Mouse (Mus musculus): ENCODE data around the gene Pld1. TPM values are rescaled to one million over a fixed set of nuclear protein-coding genes. Genes with fewer than 3 reads are reported as not detected.

Pld1 gene
- polyA plus RNA-seq, 1 experiment = not detected

GRCm38 (mm10) chr3:28028456-28028855 lies 90.0 kb downstream of the Pld1 start:
- TF ChIP-seq GATA1 (IDR thresholded peaks at IDR 0.05; ENCODE audit: low read length) (no peak), TAL1 (IDR thresholded peaks at IDR 0.05; ENCODE audit: low read length) (no peak)
- Histone ChIP-seq H3K36me3 (ENCODE audit: control insufficient read depth) (no peaks in the 10 kb centered on the region), H3K4me1 (ENCODE audit: control insufficient read depth) (no peaks in the 10 kb centered on the region), H3K4me3 (replicated peaks) (no peak overlapping the region), H3K27me3 (ENCODE audit: control insufficient read depth) (no peaks in the 10 kb centered on the region), H3K9me3 (ENCODE audit: control insufficient read depth, low read length) (no peaks in the 10 kb centered on the region)

- H3K36me3 ChIP-seq (ENCODE audit: control insufficient read depth) = no peaks in the 10 kb centered on the region
- no peak overlapping the region for H3K4me3 ChIP-seq (replicated peaks)
- H3K4me1 ChIP-seq (ENCODE audit: control insufficient read depth) = no peaks in the 10 kb centered on the region
- no peaks in the 10 kb centered on the region for H3K27me3 ChIP-seq (ENCODE audit: control insufficient read depth)
- no peaks in the 10 kb centered on the region for H3K9me3 ChIP-seq (ENCODE audit: control insufficient read depth, low read length)
- no peak for TF ChIP-seq GATA1 (IDR thresholded peaks at IDR 0.05; ENCODE audit: low read length)
- TF ChIP-seq TAL1 (IDR thresholded peaks at IDR 0.05; ENCODE audit: low read length) = no peak
Observed at GRCm38 (mm10) chr3:28030860-28031259, 92.4 kb downstream of the Pld1 start.

DNA sequence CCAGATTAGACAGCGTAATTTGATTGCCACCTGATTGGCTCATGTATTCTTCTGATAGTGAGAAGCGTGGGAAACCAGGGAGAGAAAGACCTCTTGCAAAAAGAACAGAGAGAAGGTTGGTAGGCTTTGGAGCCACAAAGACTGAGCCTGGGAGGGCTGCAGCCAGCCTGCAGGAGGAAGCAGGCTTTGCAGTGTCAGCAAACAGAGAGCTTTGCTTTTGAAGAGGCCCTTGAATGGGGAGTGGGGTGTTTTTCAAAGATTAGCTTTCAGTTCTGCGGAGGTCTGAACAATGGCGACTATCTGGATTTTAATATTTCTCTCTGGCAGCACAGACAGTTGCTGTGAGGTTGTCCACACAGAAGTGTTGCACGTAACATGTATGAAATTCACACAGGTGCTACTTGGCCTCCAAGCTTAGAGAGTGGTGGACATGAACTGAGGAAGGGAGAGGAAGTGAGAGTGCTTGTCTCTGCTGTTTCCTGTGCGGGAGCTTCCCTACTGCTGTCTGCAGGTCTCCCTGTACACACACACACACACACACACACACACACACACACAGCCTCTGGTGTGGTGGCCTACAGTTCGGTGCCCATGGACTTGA lies 93.2 kb downstream of the Pld1 start:
- no peaks in the 10 kb centered on the region for H3K27me3 ChIP-seq (ENCODE audit: control insufficient read depth)
- H3K9me3 ChIP-seq (ENCODE audit: control insufficient read depth, low read length) = no peaks in the 10 kb centered on the region
- no peaks in the 10 kb centered on the region for H3K36me3 ChIP-seq (ENCODE audit: control insufficient read depth)
- no peak overlapping the region for H3K4me3 ChIP-seq (replicated peaks)
- TF ChIP-seq TAL1 (IDR thresholded peaks at IDR 0.05; ENCODE audit: low read length) = no peak
- TF ChIP-seq GATA1 (IDR thresholded peaks at IDR 0.05; ENCODE audit: low read length) = no peak
- H3K4me1 ChIP-seq (ENCODE audit: control insufficient read depth) = no peaks in the 10 kb centered on the region

GRCm38 (mm10) chr3:28033898-28034297 lies 95.4 kb downstream of the Pld1 start:
- Histone ChIP-seq H3K4me1 (ENCODE audit: control insufficient read depth) (no peaks in the 10 kb centered on the region), H3K36me3 (ENCODE audit: control insufficient read depth) (no peaks in the 10 kb centered on the region), H3K4me3 (replicated peaks) (no peak overlapping the region), H3K9me3 (ENCODE audit: control insufficient read depth, low read length) (no peaks in the 10 kb centered on the region), H3K27me3 (ENCODE audit: control insufficient read depth) (no peaks in the 10 kb centered on the region)
- no peak for TF ChIP-seq TAL1 (IDR thresholded peaks at IDR 0.05; ENCODE audit: low read length)
- TF ChIP-seq GATA1 (IDR thresholded peaks at IDR 0.05; ENCODE audit: low read length) = no peak

DNA sequence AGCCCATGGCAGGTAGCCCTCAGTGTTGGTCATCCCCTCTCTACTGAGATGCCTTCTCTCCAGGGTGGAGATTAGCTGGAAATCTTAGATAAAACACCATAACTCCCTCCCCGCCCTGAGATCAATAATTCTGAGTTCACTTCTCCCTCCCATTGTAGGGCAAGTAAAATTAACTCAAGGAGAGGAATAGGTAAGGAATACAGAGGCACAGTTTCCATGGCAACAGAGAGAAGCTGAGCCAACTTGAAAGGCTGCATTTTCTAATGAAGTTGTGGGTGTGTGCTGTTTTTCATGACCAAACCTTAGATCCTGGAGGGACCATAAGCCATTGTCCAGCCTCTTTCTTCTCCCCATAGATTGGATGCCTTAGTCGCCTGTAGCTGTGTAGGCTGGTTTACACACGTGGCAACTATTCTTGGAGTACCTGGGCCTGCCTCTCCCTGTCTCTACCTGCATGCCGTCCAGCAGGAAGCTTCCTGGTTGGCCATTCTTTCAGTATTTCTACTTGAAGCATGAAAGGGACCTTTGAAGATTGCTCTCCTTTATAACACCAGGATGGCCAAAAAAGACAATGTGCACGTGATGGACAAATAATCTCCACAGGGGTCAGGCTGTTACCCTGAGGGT lies 96.3 kb downstream of the Pld1 start:
- Histone ChIP-seq H3K9me3 (ENCODE audit: control insufficient read depth, low read length) (no peaks in the 10 kb centered on the region), H3K4me1 (ENCODE audit: control insufficient read depth) (no peaks in the 10 kb centered on the region)
- TF ChIP-seq TAL1 (IDR thresholded peaks at IDR 0.05; ENCODE audit: low read length) = no peak
- TF ChIP-seq GATA1 (IDR thresholded peaks at IDR 0.05; ENCODE audit: low read length) = no peak

GRCm38 (mm10) chr3:28037320-28037932 lies 98.9 kb downstream of the Pld1 start:
- Histone ChIP-seq H3K27me3 (ENCODE audit: control insufficient read depth) (no peaks in the 10 kb centered on the region), H3K4me3 (replicated peaks) (no peak overlapping the region), H3K9me3 (ENCODE audit: control insufficient read depth, low read length) (no peaks in the 10 kb centered on the region), H3K36me3 (ENCODE audit: control insufficient read depth) (no peaks in the 10 kb centered on the region; the same call in 1 of the 2 replicates), H3K4me1 (ENCODE audit: control insufficient read depth) (no peaks in the 10 kb centered on the region)
- TF ChIP-seq GATA1 (IDR thresholded peaks at IDR 0.05; ENCODE audit: low read length) (no peak), TAL1 (IDR thresholded peaks at IDR 0.05; ENCODE audit: low read length) (no peak)

More for the DNA sequence above, 96.3 kb downstream of the Pld1 start:
- H3K36me3 ChIP-seq (ENCODE audit: control insufficient read depth) = no peaks in the 10 kb centered on the region
- H3K4me3 ChIP-seq (replicated peaks) = no peak overlapping the region
- H3K27me3 ChIP-seq (ENCODE audit: control insufficient read depth) = no peaks in the 10 kb centered on the region

- H3K9me3 ChIP-seq (ENCODE audit: control insufficient read depth, low read length) = no peaks in the 10 kb centered on the region
- no peaks in the 10 kb centered on the region; the same call in 1 of the 2 replicates for H3K36me3 ChIP-seq (ENCODE audit: control insufficient read depth)
- H3K27me3 ChIP-seq (ENCODE audit: control insufficient read depth) = no peaks in the 10 kb centered on the region
- no peak for TF ChIP-seq GATA1 (IDR thresholded peaks at IDR 0.05; ENCODE audit: low read length)
- no peak for TF ChIP-seq TAL1 (IDR thresholded peaks at IDR 0.05; ENCODE audit: low read length)
- no peaks in the 10 kb centered on the region for H3K4me1 ChIP-seq (ENCODE audit: control insufficient read depth)
- H3K4me3 ChIP-seq (replicated peaks) = no peak overlapping the region
Observed at GRCm38 (mm10) chr3:28038106-28038505, 99.6 kb downstream of the Pld1 start.

DNA sequence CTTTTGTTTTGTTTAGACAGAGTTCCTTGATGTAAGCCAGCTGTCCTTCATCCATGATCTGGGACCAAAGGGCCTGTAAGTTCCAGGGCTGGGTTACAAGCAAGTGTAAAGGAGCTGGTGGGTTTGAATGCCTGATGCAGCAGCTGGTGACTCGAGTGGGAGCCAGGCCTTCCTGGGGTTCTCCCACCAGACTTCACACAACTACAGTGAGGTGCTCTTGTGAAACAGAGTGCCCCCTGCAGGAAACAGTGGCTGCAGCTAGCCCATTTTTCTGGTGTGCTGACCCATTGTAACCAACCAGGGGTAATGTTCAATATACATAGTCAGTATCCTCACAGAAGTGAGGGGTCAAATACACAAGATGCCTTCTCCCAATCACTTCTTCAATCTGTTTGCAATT lies 101.3 kb downstream of the Pld1 start:
- Histone ChIP-seq H3K4me3 (replicated peaks) (no peak overlapping the region), H3K27me3 (ENCODE audit: control insufficient read depth) (no peaks in the 10 kb centered on the region), H3K9me3 (ENCODE audit: control insufficient read depth, low read length) (no peaks in the 10 kb centered on the region), H3K4me1 (ENCODE audit: control insufficient read depth) (no peaks in the 10 kb centered on the region), H3K36me3 (ENCODE audit: control insufficient read depth) (no peaks in the 10 kb centered on the region; the same call in 1 of the 2 replicates)
- no peak for TF ChIP-seq GATA1 (IDR thresholded peaks at IDR 0.05; ENCODE audit: low read length)
- TF ChIP-seq TAL1 (IDR thresholded peaks at IDR 0.05; ENCODE audit: low read length) = no peak

DNA sequence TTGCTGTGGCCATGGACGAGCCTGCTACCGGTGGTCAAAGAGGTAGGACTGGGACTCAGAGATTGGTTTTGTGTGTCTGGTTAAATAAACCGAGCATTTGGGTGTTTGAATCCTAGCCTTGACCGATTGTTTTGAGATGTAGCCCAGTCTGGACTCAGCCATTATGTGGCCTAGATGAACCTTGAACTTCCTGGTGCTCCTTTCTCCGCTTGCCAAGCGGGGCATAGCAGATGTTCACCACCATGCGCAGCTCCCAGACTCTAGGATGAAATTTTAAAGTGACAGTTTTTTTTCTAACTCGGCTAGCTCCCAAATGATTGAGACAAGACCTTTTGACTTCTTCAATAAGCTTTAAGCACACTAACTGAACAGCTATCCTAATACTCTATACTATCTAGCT lies 102.7 kb downstream of the Pld1 start:
- no peak for TF ChIP-seq TAL1 (IDR thresholded peaks at IDR 0.05; ENCODE audit: low read length)
- TF ChIP-seq GATA1 (IDR thresholded peaks at IDR 0.05; ENCODE audit: low read length) = no peak
- Histone ChIP-seq H3K27me3 (ENCODE audit: control insufficient read depth) (no peaks in the 10 kb centered on the region), H3K4me3 (replicated peaks) (no peak overlapping the region), H3K36me3 (ENCODE audit: control insufficient read depth) (no peaks in the 10 kb centered on the region; the same call in 1 of the 2 replicates), H3K9me3 (ENCODE audit: control insufficient read depth, low read length) (no peaks in the 10 kb centered on the region), H3K4me1 (ENCODE audit: control insufficient read depth) (no peaks in the 10 kb centered on the region)
